In genomic region chr16:32680806-32681205, GRCm38 (mm10) we compare ENCODE assay signal across 24 mouse cellular contexts. TPM values are rescaled to one million over a fixed set of nuclear protein-coding genes. Genes with fewer than 3 reads are reported as not detected.
DNase-seq lines count a peak whose midpoint lies in the region; ATAC-seq and TF ChIP-seq lines count a peak whose summit lies in the region.
"Had no signal": no experiment of that assay in that cellular context is flagged by ENCODE, and none has a peak within 500 bp of the region (broad histone marks: within the 10 kb centered on the region; RNA-seq: fewer than 3 reads in every experiment).

No protein-coding gene starts in this region.

- ATAC-seq in G1E (ENCODE audit: extremely low read depth, insufficient number of reproducible peaks, low FRiP score, poor library complexity, severe bottlenecking), result no peak
- ATAC-seq in midbrain, embryonic 15.5 days (replicated peaks), result no peak
- ATAC-seq: activated CD4-positive, CD25-positive, alpha-beta regulatory T cell, adult 4 months; intestine, embryonic 16.5 days; Patski had no signal

- no peaks in the 10 kb centered on the region for H3K27me3 ChIP-seq in E14TG2a.4 (ENCODE audit: insufficient read depth, low read length)
- H3K27me3 ChIP-seq in G1E (ENCODE audit: insufficient read depth, low read length), result no peaks in the 10 kb centered on the region
- H3K27me3 ChIP-seq in midbrain, embryonic 15.5 days (replicated peaks), result no peaks in the 10 kb centered on the region
- H3K27me3 ChIP-seq: embryonic facial prominence, embryonic 15.5 days; forebrain, embryonic 12.5 days; hindbrain, embryonic 15.5 days; Patski had no signal

- peaks cover 75% of the 10 kb centered on the region for H3K36me3 ChIP-seq in E14TG2a.4 (ENCODE audit: insufficient read depth, low read length)
- H3K36me3 ChIP-seq in G1E (replicated peaks), result peaks cover 75% of the 10 kb centered on the region
- peaks cover 18% of the 10 kb centered on the region for H3K36me3 ChIP-seq in midbrain, embryonic 15.5 days (replicated peaks)

- no peak overlapping the region for H3K4me3 ChIP-seq in gastrocnemius, adult 2 months
- H3K4me3 ChIP-seq in E14TG2a.4 (replicated peaks; ENCODE audit: low read length), result peak overlapping the region; percentile 43
- H3K4me3 ChIP-seq in G1E (ENCODE audit: low read depth, low read length), result peak overlapping the region; percentile 10; the same call in 1 of the 2 replicates
- no peak overlapping the region for H3K4me3 ChIP-seq in midbrain, embryonic 15.5 days
- H3K4me3 ChIP-seq: embryonic facial prominence, embryonic 15.5 days; erythroblast, embryonic 14.5 days; forebrain, embryonic 12.5 days; hindbrain, embryonic 15.5 days had no signal

- no peaks in the 10 kb centered on the region for H3K9me3 ChIP-seq in E14TG2a.4 (ENCODE audit: low read length)
- no peaks in the 10 kb centered on the region for H3K9me3 ChIP-seq in G1E (replicated peaks)
- H3K9me3 ChIP-seq in midbrain, embryonic 15.5 days, result no peaks in the 10 kb centered on the region
- H3K9me3 ChIP-seq: embryonic facial prominence, embryonic 15.5 days; forebrain, embryonic 12.5 days; hindbrain, embryonic 15.5 days had no signal

- DNase-seq in gastrocnemius, adult 2 months, result peak; percentile 20
- DNase-seq in gastrocnemius, postnatal 4 days (ENCODE audit: low spot score in 2 of 2), result no peak
- DNase-seq in testis, postnatal 10 days (ENCODE audit: low spot score), result peak; percentile 45
- DNase-seq in testis, postnatal 14 days (ENCODE audit: low spot score), result no peak
- DNase-seq in G1E (ENCODE audit: low spot score), result no peak
- DNase-seq: adrenal gland, postnatal 14 days; cerebellum, adult 9-11 months; cerebellum, postnatal 36 days; gastrocnemius, postnatal 10 days; heart, postnatal 14 days; kidney, adult 2 months had no signal

- intact Hi-C loops in gastrocnemius, adult 2 months (cut with DNase I), result no loop called here

- H3K4me1 ChIP-seq in E14TG2a.4 (replicated peaks; ENCODE audit: low read depth, low read length) (peaks cover 75% of the 10 kb centered on the region), G1E (ENCODE audit: insufficient read depth, low read depth, low read length) (peaks cover 38% of the 10 kb centered on the region)
- no peaks in the 10 kb centered on the region for H3K4me1 ChIP-seq in midbrain, embryonic 15.5 days
- H3K4me1 ChIP-seq: embryonic facial prominence, embryonic 15.5 days; forebrain, embryonic 12.5 days; hindbrain, embryonic 15.5 days had no signal

- no peak for TF ChIP-seq CTCF in gastrocnemius, adult 2 months (IDR thresholded peaks at IDR 0.05)
- no peak for TF ChIP-seq CTCF in E14TG2a.4 (conservative IDR thresholded peaks at IDR 0.05; ENCODE audit: low read length)
- no peak for TF ChIP-seq CTCF in G1E (IDR thresholded peaks at IDR 0.05; ENCODE audit: low read depth, low read length)

- H3K9ac ChIP-seq in midbrain, embryonic 15.5 days, result no peak overlapping the region
- H3K9ac ChIP-seq: embryonic facial prominence, embryonic 15.5 days; forebrain, embryonic 12.5 days; hindbrain, embryonic 15.5 days had no signal

- H3K27ac ChIP-seq in gastrocnemius, adult 2 months, result no peak overlapping the region; the same call in 1 of the 2 replicates
- no peak overlapping the region for H3K27ac ChIP-seq in midbrain, embryonic 15.5 days
- H3K27ac ChIP-seq: embryonic facial prominence, embryonic 15.5 days; forebrain, embryonic 12.5 days; hindbrain, embryonic 15.5 days had no signal

- H3K4me2 ChIP-seq in midbrain, embryonic 15.5 days, result no peak overlapping the region
- H3K4me2 ChIP-seq: embryonic facial prominence, embryonic 15.5 days; forebrain, embryonic 12.5 days; hindbrain, embryonic 15.5 days had no signal

- 96% methylated on average over 6 of the region's 6 CpGs for WGBS in midbrain, embryonic 15.5 days

RNA-seq across cellular contexts. Expression of gene Tnk2, which starts 37.1 kb away (rescaled TPM):
- 10 to 100 TPM; 48.4 to 54.4 TPM for total RNA-seq in gastrocnemius, adult 2 months (2021)
- 10 to 100 TPM; 79.9 to 82.7 TPM for total RNA-seq in gastrocnemius, postnatal 4 days (2021)
- total RNA-seq in G1E (2014; fragmentation: Nextera tagmentation) (27.3 and 31.5 TPM in 2 replicates), G1E (2017) (11.8 and 13.4 TPM in 2 replicates)
- polyA plus RNA-seq in G1E (2012), result 197 and 236 TPM in 2 replicates
- polyA plus RNA-seq in midbrain, embryonic 15.5 days (2015; fragmentation: Nextera tagmentation; extraction: Ambion mirVana), result 22.0 and 24.2 TPM in 2 replicates

RNA-seq across cellular contexts. Expression of gene Muc4, which starts 54.9 kb away (rescaled TPM):
- total RNA-seq in gastrocnemius, adult 2 months (2021), result under 1 TPM in 1 of 2 experiments, not detected in 1; 0.22 TPM
- under 1 TPM; 0.07 to 0.10 TPM for total RNA-seq in gastrocnemius, postnatal 4 days (2021)
- total RNA-seq in G1E (2014; fragmentation: Nextera tagmentation) (not detected in 2 replicates), G1E (2017) (0.11 and 0.17 TPM in 2 replicates)
- polyA plus RNA-seq in G1E (2012), result not detected in 2 replicates
- not detected in 2 replicates for polyA plus RNA-seq in midbrain, embryonic 15.5 days (2015; fragmentation: Nextera tagmentation; extraction: Ambion mirVana)
- total RNA-seq: adrenal gland, adult 18-20 months; adrenal gland, postnatal 14 days; hematopoietic stem cell, adult 5-6 weeks; MEL had no signal
- polyA plus RNA-seq: activated CD4-positive, CD25-positive, alpha-beta regulatory T cell, adult 4 months; erythroblast, embryonic 14.5 days; heart, embryonic 14.5 days; hindbrain, embryonic 15.5 days; Patski had no signal

Comparison
In these comparisons a context has a peak if more than half of its experiments do, and no peak if none do; other contexts are left out.
1. DNase-seq: peak in gastrocnemius, adult 2 months (single experiment) and testis, postnatal 10 days (single experiment); none in gastrocnemius, postnatal 4 days (0 of 2), testis, postnatal 14 days (single experiment) and G1E (single experiment).
2. H3K4me3 ChIP-seq: peak in E14TG2a.4 (single experiment) and G1E (single experiment); none in gastrocnemius, adult 2 months (single experiment) and midbrain, embryonic 15.5 days (single experiment).